Mouse (Mus musculus) CH12.LX (cell line): Measurements from ENCODE around the gene Hsd17b14. TPM values are rescaled to one million over a fixed set of nuclear protein-coding genes. Genes with fewer than 3 reads are reported as not detected.
A peak's percentile ranks its signal among the peaks of the same experiment; 100 is the strongest.

ENCODE experiments used
- DNase-seq: peaks from one replicate; pipeline ENCODE4 v3.0.0-alpha.2; 2013; ENCODE audit errors: extremely low read depth
- H3K27ac ChIP-seq: 2 replicates; pipeline ENCODE4 v1.5.1; 2012; ENCODE audit warnings: low read depth, mild to moderate bottlenecking, control low read depth, moderate library complexity; ENCODE audit not compliant: insufficient read depth
- H3K27me3 ChIP-seq: replicated peaks from 2 replicates; pipeline ENCODE3; 2012; ENCODE audit warnings: inconsistent platforms
- H3K36me3 ChIP-seq, 2 experiments: replicated peaks in 1 of 2; 2 replicates each; pipeline versions ENCODE3 to v1.6.1; 2012; ENCODE audit warnings: inconsistent platforms in 1 of 2, low read length in 1 of 2, mild to moderate bottlenecking in 1 of 2, mixed read lengths in 1 of 2, moderate library complexity in 1 of 2; ENCODE audit not compliant: control insufficient read depth in 1 of 2, insufficient read depth in 1 of 2
- H3K4me1 ChIP-seq, 2 experiments: 2 replicates each; pipeline ENCODE4 v1.6.1; 2012; ENCODE audit warnings: inconsistent platforms in 1 of 2, moderate library complexity in 1 of 2; ENCODE audit not compliant: insufficient read depth in 2 of 2, control insufficient read depth in 1 of 2
- H3K4me2 ChIP-seq: 2 replicates; pipeline ENCODE4 v1.6.1; 2012; ENCODE audit warnings: low read depth, mild to moderate bottlenecking, control low read depth; ENCODE audit not compliant: poor library complexity, insufficient read depth, severe bottlenecking
- H3K4me3 ChIP-seq, 3 experiments: fragments of 150-350 bp in 1 of 3; sonication (generic) in 1 of 3; replicated peaks in 1 of 3; 2 replicates each; pipeline versions ENCODE3 to v1.5.1; 2011 to 2012; ENCODE audit warnings: low read depth in 2 of 3, low read length in 2 of 3, mild to moderate bottlenecking in 2 of 3, moderate library complexity in 2 of 3, control low read depth in 1 of 3, improper control_type of control experiment in 1 of 3, inconsistent platforms in 1 of 3, mixed read lengths in 1 of 3; ENCODE audit not compliant: poor library complexity in 1 of 3
- H3K79me2 ChIP-seq: replicated peaks from 2 replicates; pipeline ENCODE4 v1.6.1; 2012; ENCODE audit warnings: mild to moderate bottlenecking, moderate library complexity; ENCODE audit not compliant: control insufficient read depth, poor library complexity, insufficient read depth, severe bottlenecking; ENCODE audit errors: extremely low read depth
- H3K9ac ChIP-seq: 2 replicates; pipeline ENCODE4 v1.6.1; 2012; ENCODE audit warnings: low read depth, mild to moderate bottlenecking, control low read depth, moderate library complexity; ENCODE audit not compliant: insufficient read depth
- H3K9me3 ChIP-seq: replicated peaks from 2 replicates; pipeline ENCODE3; 2012; ENCODE audit warnings: low read length, inconsistent platforms, mixed read lengths
- BHLHE40 ChIP-seq: IDR thresholded peaks from 2 replicates; pipeline ENCODE4 v1.6.1; 2011; ENCODE audit warnings: mild to moderate bottlenecking, low read depth, low read length, improper control_type of control experiment
- CHD1 ChIP-seq: IDR thresholded peaks from 2 replicates; pipeline ENCODE4 v1.6.1; 2012; ENCODE audit warnings: low read depth, low read length, improper control_type of control experiment, inconsistent platforms
- CHD2 ChIP-seq: IDR thresholded peaks from 2 replicates; pipeline ENCODE4 v1.6.1; 2011; ENCODE audit warnings: low read length, improper control_type of control experiment
- CTCF ChIP-seq, 2 experiments: IDR thresholded peaks in 1 of 2; conservative IDR thresholded peaks in 1 of 2; 2 replicates each; pipeline ENCODE4 v1.5.1; 2011 to 2012; ENCODE audit warnings: low read depth in 2 of 2, low read length in 2 of 2, improper control_type of control experiment in 1 of 2, inconsistent platforms in 1 of 2, mild to moderate bottlenecking in 1 of 2, moderate library complexity in 1 of 2
- E2F4 ChIP-seq: IDR thresholded peaks from 2 replicates; pipeline ENCODE4 v1.6.1; 2011; ENCODE audit warnings: low read depth, low read length, improper control_type of control experiment; ENCODE audit not compliant: insufficient replicate concordance
- ELF1 ChIP-seq: IDR thresholded peaks from 2 replicates; pipeline ENCODE4 v1.6.1; 2014; ENCODE audit warnings: low read depth, mild to moderate bottlenecking, inconsistent platforms, low read length, improper control_type of control experiment
- EP300 ChIP-seq: IDR thresholded peaks from 2 replicates; pipeline ENCODE4 v1.6.1; 2011; ENCODE audit warnings: low read length, improper control_type of control experiment
- ETS1 ChIP-seq: conservative IDR thresholded peaks from 2 replicates; pipeline ENCODE4 v1.6.1; 2012; ENCODE audit warnings: low read depth, mild to moderate bottlenecking, inconsistent platforms, low read length, improper control_type of control experiment, moderate library complexity
- GABPA ChIP-seq: IDR thresholded peaks from 2 replicates; pipeline ENCODE4 v1.6.1; 2012; ENCODE audit warnings: low read depth, low read length, improper control_type of control experiment, inconsistent platforms; ENCODE audit not compliant: insufficient replicate concordance
- HCFC1 ChIP-seq: IDR thresholded peaks from 2 replicates; pipeline ENCODE4 v1.6.1; 2012; ENCODE audit warnings: low read depth, mild to moderate bottlenecking, inconsistent platforms, low read length, improper control_type of control experiment
- IRF4 ChIP-seq: IDR thresholded peaks from 2 replicates; pipeline ENCODE4 v1.6.1; 2014; ENCODE audit warnings: low read depth, mild to moderate bottlenecking, inconsistent platforms, low read length, improper control_type of control experiment
- JUN ChIP-seq: IDR thresholded peaks from 2 replicates; pipeline ENCODE4 v1.6.1; 2011; ENCODE audit warnings: low read depth, mild to moderate bottlenecking, low read length, improper control_type of control experiment, moderate library complexity; ENCODE audit not compliant: insufficient read depth
- JUND ChIP-seq: conservative IDR thresholded peaks from 2 replicates; pipeline ENCODE4 v1.6.1; 2011; ENCODE audit warnings: low read depth, low read length, improper control_type of control experiment
- KAT2A ChIP-seq: IDR thresholded peaks from 2 replicates; pipeline ENCODE4 v1.6.1; 2012; ENCODE audit warnings: low read length, improper control_type of control experiment, inconsistent platforms; ENCODE audit not compliant: insufficient replicate concordance
- MAFK ChIP-seq: IDR thresholded peaks from 2 replicates; pipeline ENCODE4 v1.6.1; 2011; ENCODE audit warnings: low read length, improper control_type of control experiment; ENCODE audit not compliant: insufficient replicate concordance
- MAX ChIP-seq: IDR thresholded peaks from 2 replicates; pipeline ENCODE4 v1.6.1; 2011; ENCODE audit warnings: low read length, improper control_type of control experiment
- MAZ ChIP-seq: IDR thresholded peaks from 2 replicates; pipeline ENCODE4 v1.6.1; 2012; ENCODE audit warnings: low read depth, mild to moderate bottlenecking, inconsistent platforms, low read length, improper control_type of control experiment, moderate library complexity
- MEF2A ChIP-seq: IDR thresholded peaks from 2 replicates; pipeline ENCODE4 v1.6.1; 2014; ENCODE audit warnings: low read depth, mild to moderate bottlenecking, inconsistent platforms, low read length, improper control_type of control experiment, borderline replicate concordance
- MXI1 ChIP-seq: IDR thresholded peaks from 2 replicates; pipeline ENCODE4 v1.6.1; 2011; ENCODE audit warnings: mild to moderate bottlenecking, low read depth, low read length, improper control_type of control experiment
- MYC ChIP-seq: IDR thresholded peaks from 2 replicates; pipeline ENCODE4 v1.6.1; 2011; ENCODE audit warnings: low read depth, mild to moderate bottlenecking, improper control_type of control experiment, low read length
- NELFE ChIP-seq: IDR thresholded peaks from 2 replicates; pipeline ENCODE4 v1.6.1; 2011; ENCODE audit warnings: low read depth, low read length, improper control_type of control experiment
- NRF1 ChIP-seq: IDR thresholded peaks from 2 replicates; pipeline ENCODE4 v1.6.1; 2014; ENCODE audit warnings: low read depth, mild to moderate bottlenecking, inconsistent platforms, low read length, improper control_type of control experiment, moderate library complexity
- PAX5 ChIP-seq: IDR thresholded peaks from 2 replicates; pipeline ENCODE4 v1.6.1; 2012; ENCODE audit warnings: low read length, inconsistent platforms, mixed read lengths
- POLR2A ChIP-seq: IDR thresholded peaks from 2 replicates; pipeline ENCODE4 v1.6.1; 2011; ENCODE audit warnings: low read depth, mild to moderate bottlenecking, improper control_type of control experiment, low read length
- POLR2AphosphoS2 ChIP-seq: IDR thresholded peaks from 2 replicates; pipeline ENCODE4 v1.6.1; 2011; ENCODE audit warnings: low read depth, low read length, improper control_type of control experiment
- RCOR1 ChIP-seq: conservative IDR thresholded peaks from 2 replicates; pipeline ENCODE4 v1.6.1; 2012; ENCODE audit warnings: low read depth, mild to moderate bottlenecking, inconsistent platforms, low read length, improper control_type of control experiment
- SIN3A ChIP-seq: IDR thresholded peaks from 2 replicates; pipeline ENCODE4 v1.6.1; 2012; ENCODE audit warnings: low read length, improper control_type of control experiment, inconsistent platforms
- SMC3 ChIP-seq: IDR thresholded peaks from 2 replicates; pipeline ENCODE4 v1.6.1; 2011; ENCODE audit warnings: low read depth, low read length, improper control_type of control experiment
- TBP ChIP-seq: conservative IDR thresholded peaks from 2 replicates; pipeline ENCODE4 v1.6.1; 2011; ENCODE audit warnings: low read depth, low read length, improper control_type of control experiment
- TCF12 ChIP-seq: IDR thresholded peaks from 2 replicates; pipeline ENCODE4 v1.6.1; 2014; ENCODE audit warnings: low read depth, mild to moderate bottlenecking, inconsistent platforms, low read length, improper control_type of control experiment
- UBTF ChIP-seq: IDR thresholded peaks from 2 replicates; pipeline ENCODE4 v1.6.1; 2012; ENCODE audit warnings: low read depth, mild to moderate bottlenecking, inconsistent platforms, low read length, improper control_type of control experiment, moderate library complexity
- USF1 ChIP-seq: IDR thresholded peaks from 2 replicates; pipeline ENCODE4 v1.6.1; 2014; ENCODE audit warnings: low read depth, mild to moderate bottlenecking, inconsistent platforms, low read length, improper control_type of control experiment
- USF2 ChIP-seq: conservative IDR thresholded peaks from 2 replicates; pipeline ENCODE4 v1.6.1; 2011; ENCODE audit warnings: low read depth, low read length, improper control_type of control experiment
- ZC3H11A ChIP-seq: IDR thresholded peaks from 2 replicates; pipeline ENCODE4 v1.6.1; 2012; ENCODE audit warnings: low read depth, mild to moderate bottlenecking, inconsistent platforms, low read length, improper control_type of control experiment
- ZMIZ1 ChIP-seq: IDR thresholded peaks from 2 replicates; pipeline ENCODE4 v1.6.1; 2012; ENCODE audit warnings: low read depth, mild to moderate bottlenecking, inconsistent platforms, low read length, improper control_type of control experiment
- ZNF384 ChIP-seq: IDR thresholded peaks from 2 replicates; pipeline ENCODE4 v1.6.1; 2012; ENCODE audit warnings: low read depth, low read length, improper control_type of control experiment, inconsistent platforms
- dilution Hi-C: fragments of 300-500 bp; cut with MboI; formaldehyde crosslinking; loops from 2 replicates; pipeline ENCODE4 v1.14.3; 2020; ENCODE audit warnings: low sequenced_read_pairs; ENCODE audit not compliant: extremely low pct_unique_long_range_greater_than_20kb, extremely low pct_ligation_motif_present
- in situ Hi-C: fragments of 300-500 bp; cut with MboI; formaldehyde crosslinking; loops from 3 replicates; pipeline ENCODE4 v1.14.3; 2019; ENCODE audit warnings: low sequenced_read_pairs, low pct_ligation_motif_present, low pct_unique_long_range_greater_than_20kb, mixed read lengths
- polyA plus RNA-seq: library from polyadenylated mRNA; unstranded; fragments of >175 nt; gene quantifications from 2 replicates; pipeline ENCODE4 v1.2.1, GENCODE M21; 2012; ENCODE audit warnings: low read depth; ENCODE audit not compliant: insufficient read length
- total RNA-seq, 2 experiments: library from RNA; depleted of rRNA; stranded (reverse); fragments of 300-350 nt in 1 of 2; fragments of >200 nt in 1 of 2; gene quantifications; 2 replicates each; pipeline ENCODE4 v1.2.3; 2012 to 2014

Hsd17b14 gene
- total and polyA plus RNA-seq, 3 experiments: 2.3 TPM; not detected in 2

DNA sequence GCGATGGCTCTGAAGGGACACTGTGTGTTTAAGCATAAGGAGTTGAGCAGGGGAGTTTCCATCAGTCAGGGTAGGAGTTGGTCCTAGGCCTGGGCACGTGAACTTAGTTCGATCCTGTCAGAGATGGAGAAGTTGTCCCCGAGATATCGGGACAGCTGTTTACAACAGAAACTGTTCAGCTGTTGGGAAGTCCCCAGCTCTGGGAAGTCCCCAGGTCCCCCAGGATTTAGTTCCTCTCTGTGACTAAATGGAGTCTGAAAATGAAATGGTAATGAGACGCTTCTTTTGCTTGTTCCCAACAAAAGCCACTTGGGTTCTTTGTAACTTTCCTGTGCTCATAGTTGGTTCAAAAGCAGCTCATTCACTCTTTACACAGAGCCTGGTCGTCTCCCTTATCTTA is 37.2 kb downstream of the Hsd17b14 start:
- TF ChIP-seq POLR2AphosphoS2 (no peak), NELFE (peak; percentile 44; the same call in 1 of the 2 replicates), BHLHE40 (peak; percentile 99), EP300 (peak; percentile 92), MYC (peak; percentile 66), E2F4 (0 out of 2 replicates have a peak, but pooled peaks have one; percentile 30), GABPA (no peak), UBTF (peak; percentile 81), TCF12 (peak; percentile 85), MAFK (peak; percentile 54; the same call in 1 of the 2 replicates), ELF1 (peak; percentile 37; the same call in 1 of the 2 replicates), CHD1 (no peak), RCOR1 (peak; percentile 91), MAZ (peak; percentile 65), SMC3 (no peak), HCFC1 (peak; percentile 47), USF1 (peak; percentile 42), TBP (peak; percentile 93), MAX (peak; percentile 83), USF2 (no peak), MXI1 (peak; percentile 73), ZMIZ1 (0 out of 2 replicates have a peak, but pooled peaks have one; percentile 29), JUN (no peak), KAT2A (peak; percentile 69; the same call in 1 of the 2 replicates), PAX5 (no peak), POLR2A (no peak), JUND (peak; percentile 49; the same call in 1 of the 2 replicates), ZNF384 (peak; percentile 27; the same call in 1 of the 2 replicates), IRF4 (peak; percentile 70), NRF1 (0 out of 2 replicates have a peak, but pooled peaks have one; percentile 30), SIN3A (peak; percentile 96), CHD2 (peak; percentile 85), ETS1 (peak; percentile 98), ZC3H11A (no peak), CTCF (conservative IDR thresholded peaks at IDR 0.05 in 1 of 2, IDR thresholded peaks at IDR 0.05 in 1 of 2; ENCODE audit: low read depth in 2 of 2, low read length in 2 of 2) (no peak), MEF2A (peak; percentile 87)
- TF ChIP-seq, all 38 proteins: peak for 26
- peak; percentile 87 for DNase-seq
- peaks cover under 1% of the 10 kb centered on the region for H3K9me3 ChIP-seq
- peak overlapping the region; percentile 51 for H3K4me2 ChIP-seq
- peak overlapping the region; percentile 90 for H3K27ac ChIP-seq
- H3K4me3 ChIP-seq: no peak overlapping the region
- no peak overlapping the region; the same call in 1 of the 2 replicates for H3K9ac ChIP-seq
- no peaks in the 10 kb centered on the region for H3K27me3 ChIP-seq
- peaks cover 9 to 33% of the 10 kb centered on the region in 2 experiments for H3K36me3 ChIP-seq
- no peaks in the 10 kb centered on the region for H3K79me2 ChIP-seq
- dilution Hi-C loops (no loop called here), in situ Hi-C loops (loop anchor here (5.0 kb wide), 1 partner anchor 90 kb away; the partner anchor contains the start of gene Ntn5)
- peaks cover 0 to 49% of the 10 kb centered on the region in 2 experiments; a peak in 3 of 4 replicates for H3K4me1 ChIP-seq
